Mouse (Mus musculus) forebrain, embryonic 13.5 days (tissue): ENCODE data around the gene Phc1. TPM values are rescaled to one million over a fixed set of nuclear protein-coding genes. Genes with fewer than 3 reads are reported as not detected.

Source experiments
- ATAC-seq: fragments of 200-750 bp; cut with Nextera tagmentation; 2 replicates; pipeline ENCODE4 v1.8.0; 2017
- H3K27ac ChIP-seq: fragments of 300-500 bp; sonication (generic); 2 replicates; pipeline ENCODE4 v1.5.1; 2015; ENCODE audit warnings: inconsistent platforms, mild to moderate bottlenecking, moderate library complexity
- H3K27me3 ChIP-seq: fragments of 300-500 bp; sonication (generic); 2 replicates; pipeline ENCODE4 v1.6.1; 2015; ENCODE audit warnings: mild to moderate bottlenecking, inconsistent platforms
- H3K36me3 ChIP-seq: fragments of 300-500 bp; sonication (generic); 2 replicates; pipeline ENCODE4 v1.6.1; 2015; ENCODE audit warnings: mild to moderate bottlenecking, inconsistent platforms; ENCODE audit not compliant: poor library complexity, severe bottlenecking
- H3K4me1 ChIP-seq: fragments of 300-500 bp; sonication (generic); 2 replicates; pipeline ENCODE4 v1.6.1; 2015; ENCODE audit warnings: inconsistent platforms
- H3K4me2 ChIP-seq: fragments of 300-500 bp; sonication (generic); 2 replicates; pipeline ENCODE4 v1.6.1; 2015; ENCODE audit warnings: inconsistent platforms, mild to moderate bottlenecking, moderate library complexity
- H3K4me3 ChIP-seq: fragments of 300-500 bp; sonication (generic); 2 replicates; pipeline ENCODE4 v1.5.1; 2015; ENCODE audit warnings: mild to moderate bottlenecking, inconsistent platforms
- H3K9ac ChIP-seq: fragments of 300-500 bp; sonication (generic); 2 replicates; pipeline ENCODE4 v1.6.1; 2015; ENCODE audit warnings: mild to moderate bottlenecking, inconsistent platforms
- H3K9me3 ChIP-seq: fragments of 300-500 bp; sonication (generic); replicated peaks from 2 replicates; pipeline ENCODE4 v1.6.1; 2016; ENCODE audit warnings: inconsistent platforms
- WGBS: fragments of 180-500 bp; shearing (Covaris S2); methylation state at CpG from one replicate; pipeline ENCODE4 v1.1.7; 2015; 5-methylcytosine and 5-hydroxymethylcytosine counted together
- polyA plus RNA-seq: library from polyadenylated mRNA; unstranded; fragments of >200 nt; fragmentation: Nextera tagmentation; extraction: Ambion mirVana; gene quantifications from 2 replicates; pipeline ENCODE4 v1.2.1, GENCODE M21; 2015

The Phc1 gene
- polyA plus RNA-seq, 1 experiment from 2014 or later: 29.9 TPM

- Histone ChIP-seq H3K4me3 (no peak overlapping the region), H3K9me3 (no peaks in the 10 kb centered on the region), H3K4me1 (no peaks in the 10 kb centered on the region), H3K27ac (no peak overlapping the region), H3K9ac (no peak overlapping the region), H3K27me3 (no peaks in the 10 kb centered on the region), H3K4me2 (no peak overlapping the region), H3K36me3 (no peaks in the 10 kb centered on the region)
- ATAC-seq: no peak
- 84% methylated on average over 9 of the region's 9 CpGs for WGBS
Measured at GRCm38 (mm10) chr6:122303526-122303925, 36.8 kb downstream of the Phc1 start.

GRCm38 (mm10) chr6:122302661-122303060, 37.7 kb downstream of the Phc1 start:
- Histone ChIP-seq H3K4me2 (no peak overlapping the region), H3K27ac (no peak overlapping the region), H3K9me3 (no peaks in the 10 kb centered on the region), H3K9ac (no peak overlapping the region), H3K27me3 (no peaks in the 10 kb centered on the region), H3K36me3 (no peaks in the 10 kb centered on the region), H3K4me1 (no peaks in the 10 kb centered on the region), H3K4me3 (no peak overlapping the region)
- 88% methylated on average over 4 of the region's 4 CpGs for WGBS
- no peak for ATAC-seq

- Histone ChIP-seq H3K27ac (no peak overlapping the region), H3K27me3 (no peaks in the 10 kb centered on the region), H3K36me3 (no peaks in the 10 kb centered on the region), H3K9ac (no peak overlapping the region), H3K4me3 (no peak overlapping the region), H3K9me3 (no peaks in the 10 kb centered on the region), H3K4me1 (0 out of 2 replicates have a peak, but pooled peaks cover under 1% of the 10 kb centered on the region), H3K4me2 (no peak overlapping the region)
- WGBS: 60% methylated on average over 1 of the region's 1 CpGs
- ATAC-seq: no peak
Measured at GRCm38 (mm10) chr6:122302121-122302520, 38.2 kb downstream of the Phc1 start.

- Histone ChIP-seq H3K4me2 (no peak overlapping the region), H3K9me3 (no peaks in the 10 kb centered on the region), H3K36me3 (no peaks in the 10 kb centered on the region), H3K9ac (no peak overlapping the region), H3K27me3 (no peaks in the 10 kb centered on the region), H3K27ac (no peak overlapping the region), H3K4me1 (0 out of 2 replicates have a peak, but pooled peaks cover 5% of the 10 kb centered on the region), H3K4me3 (no peak overlapping the region)
- 75% methylated on average over 3 of the region's 3 CpGs for WGBS
- ATAC-seq: no peak
Measured at GRCm38 (mm10) chr6:122299621-122300133, 40.7 kb downstream of the Phc1 start.

- no peak overlapping the region; the same call in 1 of the 2 replicates for H3K4me3 ChIP-seq
- peak; percentile 44 for ATAC-seq
- no peaks in the 10 kb centered on the region for H3K27me3 ChIP-seq
- WGBS: 41% methylated on average over 3 of the region's 4 CpGs
- 0 out of 2 replicates have a peak, but pooled peaks cover 5% of the 10 kb centered on the region for H3K4me1 ChIP-seq
- no peak overlapping the region; the same call in 1 of the 2 replicates for H3K27ac ChIP-seq
- no peaks in the 10 kb centered on the region for H3K36me3 ChIP-seq
- H3K9me3 ChIP-seq: no peaks in the 10 kb centered on the region
- no peak overlapping the region for H3K9ac ChIP-seq
- 0 out of 2 replicates have a peak overlapping the region, but pooled peaks have one; percentile 68 for H3K4me2 ChIP-seq
Measured at GRCm38 (mm10) chr6:122298223-122298609, 42.1 kb downstream of the Phc1 start.

- WGBS: 5% methylated on average over 24 of the region's 25 CpGs
- peak; percentile 85 for ATAC-seq
- Histone ChIP-seq H3K4me3 (peak overlapping the region; percentile 51), H3K4me2 (peak overlapping the region; percentile 68), H3K4me1 (0 out of 2 replicates have a peak, but pooled peaks cover 5% of the 10 kb centered on the region), H3K27me3 (no peaks in the 10 kb centered on the region), H3K9ac (peak overlapping the region; percentile 74), H3K36me3 (no peaks in the 10 kb centered on the region), H3K9me3 (no peaks in the 10 kb centered on the region), H3K27ac (peak overlapping the region; percentile 83)
Measured at GRCm38 (mm10) chr6:122297279-122298222, 42.8 kb downstream of the Phc1 start.

GRCm38 (mm10) chr6:122296918-122297278, 43.5 kb downstream of the Phc1 start:
- Histone ChIP-seq H3K4me1 (0 out of 2 replicates have a peak, but pooled peaks cover 9% of the 10 kb centered on the region), H3K4me2 (peak overlapping the region; percentile 68), H3K4me3 (peak overlapping the region; percentile 51), H3K27ac (peak overlapping the region; percentile 83), H3K36me3 (no peaks in the 10 kb centered on the region), H3K9me3 (no peaks in the 10 kb centered on the region), H3K27me3 (no peaks in the 10 kb centered on the region), H3K9ac (peak overlapping the region; percentile 74)
- WGBS: 38% methylated on average over 3 of the region's 3 CpGs
- peak; percentile 65; the same call in 1 of the 2 replicates for ATAC-seq

GRCm38 (mm10) chr6:122295242-122295641, 45.1 kb downstream of the Phc1 start:
- no peak for ATAC-seq
- Histone ChIP-seq H3K27me3 (no peaks in the 10 kb centered on the region), H3K9me3 (no peaks in the 10 kb centered on the region), H3K4me1 (0 out of 2 replicates have a peak, but pooled peaks cover 9% of the 10 kb centered on the region), H3K9ac (no peak overlapping the region), H3K4me2 (no peak overlapping the region), H3K36me3 (no peaks in the 10 kb centered on the region), H3K4me3 (no peak overlapping the region), H3K27ac (no peak overlapping the region)
- WGBS: 56% methylated on average over 9 of the region's 9 CpGs

GRCm38 (mm10) chr6:122294290-122294689, 46.1 kb downstream of the Phc1 start:
- 75% methylated on average over 3 of the region's 3 CpGs for whole genome bisulfite sequencing
- H3K4me2 ChIP-seq: no peak overlapping the region
- H3K9me3 ChIP-seq: no peaks in the 10 kb centered on the region
- no peak overlapping the region for H3K27ac ChIP-seq
- H3K36me3 ChIP-seq: no peaks in the 10 kb centered on the region
- no peak overlapping the region for H3K9ac ChIP-seq
- no peak for ATAC-seq
- H3K4me3 ChIP-seq: no peak overlapping the region
- no peaks in the 10 kb centered on the region for H3K27me3 ChIP-seq
- H3K4me1 ChIP-seq: 0 out of 2 replicates have a peak, but pooled peaks cover 9% of the 10 kb centered on the region

- 85% methylated on average over 9 of the region's 9 CpGs for WGBS
- no peak overlapping the region for H3K9ac ChIP-seq
- H3K27me3 ChIP-seq: no peaks in the 10 kb centered on the region
- ATAC-seq: no peak
- H3K4me2 ChIP-seq: no peak overlapping the region
- H3K4me3 ChIP-seq: no peak overlapping the region
- 0 out of 2 replicates have a peak, but pooled peaks cover 9% of the 10 kb centered on the region for H3K4me1 ChIP-seq
- H3K36me3 ChIP-seq: no peaks in the 10 kb centered on the region
- H3K27ac ChIP-seq: no peak overlapping the region
- H3K9me3 ChIP-seq: no peaks in the 10 kb centered on the region
Measured at GRCm38 (mm10) chr6:122293796-122294195, 46.6 kb downstream of the Phc1 start.

- Histone ChIP-seq H3K27ac (no peak overlapping the region), H3K9ac (no peak overlapping the region), H3K4me2 (no peak overlapping the region), H3K4me1 (0 out of 2 replicates have a peak, but pooled peaks cover 9% of the 10 kb centered on the region), H3K4me3 (no peak overlapping the region), H3K27me3 (no peaks in the 10 kb centered on the region), H3K9me3 (no peaks in the 10 kb centered on the region), H3K36me3 (no peaks in the 10 kb centered on the region)
- no peak for ATAC-seq
- 93% methylated on average over 8 of the region's 8 CpGs for WGBS
Measured at GRCm38 (mm10) chr6:122293121-122293520, 47.2 kb downstream of the Phc1 start.

- WGBS: 57% methylated on average over 2 of the region's 2 CpGs
- H3K4me3 ChIP-seq: no peak overlapping the region
- H3K27ac ChIP-seq: no peak overlapping the region
- no peaks in the 10 kb centered on the region for H3K36me3 ChIP-seq
- H3K9ac ChIP-seq: no peak overlapping the region
- 0 out of 2 replicates have a peak, but pooled peaks cover 9% of the 10 kb centered on the region for H3K4me1 ChIP-seq
- no peak for ATAC-seq
- no peak overlapping the region for H3K4me2 ChIP-seq
- H3K9me3 ChIP-seq: no peaks in the 10 kb centered on the region
- H3K27me3 ChIP-seq: no peaks in the 10 kb centered on the region
Measured at GRCm38 (mm10) chr6:122292184-122292583, 48.2 kb downstream of the Phc1 start.
